Mouse (Mus musculus) stomach, postnatal 0 days (tissue): ENCODE results near the gene Hsd17b14. TPM values are rescaled to one million over a fixed set of nuclear protein-coding genes. Genes with fewer than 3 reads are reported as not detected.

Source experiments
- ATAC-seq: fragments of 200-750 bp; cut with Nextera tagmentation; 2 replicates; pipeline ENCODE4 v1.8.0; 2017; ENCODE audit not compliant: low FRiP score, low TSS enrichment
- DNase-seq: peaks from one replicate; pipeline ENCODE4 v3.0.0-alpha.2; 2016; ENCODE audit warnings: low spot score
- H3K27ac ChIP-seq: fragments of 300-500 bp; sonication (generic); replicated peaks from 2 replicates; pipeline ENCODE4 v1.5.1; 2014; ENCODE audit warnings: mild to moderate bottlenecking, control low read depth
- H3K27me3 ChIP-seq: fragments of 300-500 bp; sonication (generic); 2 replicates; pipeline ENCODE4 v1.6.1; 2014; ENCODE audit warnings: low read length; ENCODE audit not compliant: control insufficient read depth, insufficient read depth
- H3K36me3 ChIP-seq: fragments of 300-500 bp; sonication (generic); 2 replicates; pipeline ENCODE4 v1.6.1; 2014; ENCODE audit warnings: low read length, mixed read lengths; ENCODE audit not compliant: control insufficient read depth, insufficient read depth
- H3K4me1 ChIP-seq: fragments of 300-500 bp; sonication (generic); replicated peaks from 2 replicates; pipeline ENCODE4 v1.6.1; 2014; ENCODE audit warnings: antibody characterized with exemption; ENCODE audit not compliant: control insufficient read depth, insufficient read depth
- H3K4me2 ChIP-seq: fragments of 300-500 bp; sonication (generic); replicated peaks from 2 replicates; pipeline ENCODE4 v1.6.1; 2014; ENCODE audit warnings: low read depth, mild to moderate bottlenecking, control low read depth, moderate library complexity
- H3K4me3 ChIP-seq: fragments of 300-500 bp; sonication (generic); 2 replicates; pipeline ENCODE4 v1.5.1; 2014; ENCODE audit warnings: low read depth, low read length, control low read depth
- H3K9ac ChIP-seq: fragments of 300-500 bp; sonication (generic); 2 replicates; pipeline ENCODE4 v1.6.1; 2014; ENCODE audit warnings: mild to moderate bottlenecking, low read length, control low read depth, mixed read lengths
- H3K9me3 ChIP-seq: fragments of 300-500 bp; sonication (generic); 2 replicates; pipeline ENCODE4 v1.6.1; 2016; ENCODE audit warnings: low read length; ENCODE audit not compliant: control insufficient read depth
- CTCF ChIP-seq: IDR thresholded peaks from 2 replicates; pipeline ENCODE4 v1.5.1; 2016; ENCODE audit warnings: antibody characterized with exemption, low read depth, mild to moderate bottlenecking, moderate library complexity
- EP300 ChIP-seq: optimal IDR thresholded peaks from 2 replicates; pipeline ENCODE3; 2016; ENCODE audit warnings: antibody characterized with exemption
- WGBS: fragments of 180-500 bp; shearing (Covaris S2); extraction: QIAGEN DNeasy Blood & Tissue Kit; methylation state at CpG from one replicate; pipeline ENCODE4 v1.1.7; 2014; 5-methylcytosine and 5-hydroxymethylcytosine counted together
- polyA plus RNA-seq: library from polyadenylated mRNA; unstranded; fragments of >200 nt; fragmentation: Nextera tagmentation; extraction: Ambion mirVana; gene quantifications from 2 replicates; pipeline ENCODE4 v1.2.1, GENCODE M21; 2015

Hsd17b14 gene
- polyA plus RNA-seq, 1 experiment from 2014 or later: 16.6 TPM

- 90% methylated on average over 16 of the region's 16 CpGs for WGBS
- no peak overlapping the region for H3K27ac ChIP-seq
Observed at GRCm38 (mm10) chr7:45549641-45550436, 4.9 kb upstream of the Hsd17b14 start.

GRCm38 (mm10) chr7:45550821-45551511, 3.7 kb upstream of the Hsd17b14 start:
- Histone ChIP-seq H3K4me3 (no peak overlapping the region), H3K27ac (no peak overlapping the region), H3K9me3 (no peaks in the 10 kb centered on the region), H3K27me3 (no peaks in the 10 kb centered on the region), H3K4me1 (no peaks in the 10 kb centered on the region), H3K36me3 (no peaks in the 10 kb centered on the region), H3K4me2 (no peak overlapping the region), H3K9ac (no peak overlapping the region)
- WGBS: 69% methylated on average over 11 of the region's 11 CpGs
- ATAC-seq: no peak
- no peak for DNase-seq
- no peak for TF ChIP-seq CTCF
- no peak for TF ChIP-seq EP300

More at GRCm38 (mm10) chr7:45549641-45550436, 4.9 kb upstream of the Hsd17b14 start:
- H3K9ac ChIP-seq: no peak overlapping the region
- no peaks in the 10 kb centered on the region for H3K9me3 ChIP-seq
- DNase-seq (no peak), ATAC-seq (no peak)
- H3K4me1 ChIP-seq: no peaks in the 10 kb centered on the region
- no peaks in the 10 kb centered on the region for H3K27me3 ChIP-seq
- no peak overlapping the region for H3K4me2 ChIP-seq
- H3K36me3 ChIP-seq: no peaks in the 10 kb centered on the region
- H3K4me3 ChIP-seq: no peak overlapping the region
- TF ChIP-seq EP300 (no peak), CTCF (no peak)

- no peak for DNase-seq
- no peaks in the 10 kb centered on the region for H3K4me1 ChIP-seq
- no peak overlapping the region for H3K9ac ChIP-seq
- TF ChIP-seq EP300: no peak
- no peak for TF ChIP-seq CTCF
- no peak for ATAC-seq
- H3K9me3 ChIP-seq: no peaks in the 10 kb centered on the region
- no peaks in the 10 kb centered on the region for H3K36me3 ChIP-seq
- H3K27me3 ChIP-seq: no peaks in the 10 kb centered on the region
- no peak overlapping the region for H3K4me3 ChIP-seq
- 73% methylated on average over 8 of the region's 8 CpGs for WGBS
- H3K27ac ChIP-seq: no peak overlapping the region
- no peak overlapping the region for H3K4me2 ChIP-seq
Observed at GRCm38 (mm10) chr7:45551512-45551883, 3.2 kb upstream of the Hsd17b14 start.

GRCm38 (mm10) chr7:45553519-45553918, 1.2 kb upstream of the Hsd17b14 start:
- TF ChIP-seq CTCF (no peak), EP300 (no peak)
- H3K9ac ChIP-seq: no peak overlapping the region
- no peaks in the 10 kb centered on the region for H3K4me1 ChIP-seq
- H3K4me3 ChIP-seq: no peak overlapping the region
- no peak overlapping the region for H3K27ac ChIP-seq
- DNase-seq: no peak
- no peaks in the 10 kb centered on the region for H3K27me3 ChIP-seq
- ATAC-seq: no peak
- no peaks in the 10 kb centered on the region for H3K9me3 ChIP-seq
- WGBS: 74% methylated on average over 8 of the region's 8 CpGs
- H3K36me3 ChIP-seq: no peaks in the 10 kb centered on the region
- no peak overlapping the region for H3K4me2 ChIP-seq

- no peak for ATAC-seq
- H3K27me3 ChIP-seq: no peaks in the 10 kb centered on the region
- H3K4me2 ChIP-seq: no peak overlapping the region
- DNase-seq: no peak
- no peak overlapping the region for H3K4me3 ChIP-seq
- no peaks in the 10 kb centered on the region for H3K4me1 ChIP-seq
- no peak overlapping the region for H3K27ac ChIP-seq
- H3K9ac ChIP-seq: no peak overlapping the region
- WGBS: 94% methylated on average over 2 of the region's 2 CpGs
- H3K36me3 ChIP-seq: no peaks in the 10 kb centered on the region
- no peaks in the 10 kb centered on the region for H3K9me3 ChIP-seq
- TF ChIP-seq CTCF (no peak), EP300 (no peak)
Observed at GRCm38 (mm10) chr7:45553990-45554389, 703 bp upstream of the Hsd17b14 start.

GRCm38 (mm10) chr7:45555787-45556186, 1.1 kb downstream of the Hsd17b14 start:
- Histone ChIP-seq H3K4me2 (no peak overlapping the region), H3K9ac (no peak overlapping the region), H3K4me3 (no peak overlapping the region), H3K36me3 (no peaks in the 10 kb centered on the region), H3K27ac (no peak overlapping the region), H3K4me1 (no peaks in the 10 kb centered on the region), H3K9me3 (no peaks in the 10 kb centered on the region), H3K27me3 (no peaks in the 10 kb centered on the region)
- ATAC-seq (no peak), DNase-seq (peak; percentile 88)
- 22% methylated on average over 8 of the region's 8 CpGs for WGBS
- no peak for TF ChIP-seq EP300
- TF ChIP-seq CTCF: peak; percentile 90
